Mouse (Mus musculus) midbrain, embryonic 14.5 days (tissue): ENCODE data around the gene Krt15. TPM values are rescaled to one million over a fixed set of nuclear protein-coding genes. Genes with fewer than 3 reads are reported as not detected.

ENCODE experiments used
- ATAC-seq: fragments of 200-750 bp; cut with Nextera tagmentation; 2 replicates; pipeline ENCODE4 v1.8.0; 2017; ENCODE audit warnings: moderate number of reproducible peaks, moderate library complexity; ENCODE audit not compliant: low FRiP score, low TSS enrichment
- DNase-seq: peaks from one replicate; pipeline ENCODE4 v3.0.0-alpha.2; 2015
- H3K27ac ChIP-seq: fragments of 300-500 bp; sonication (generic); replicated peaks from 2 replicates; pipeline ENCODE4 v1.5.1; 2014; ENCODE audit warnings: mild to moderate bottlenecking, low read depth, low read length, moderate library complexity
- H3K27me3 ChIP-seq: fragments of 300-500 bp; sonication (generic); 2 replicates; pipeline ENCODE4 v1.6.1; 2014; ENCODE audit warnings: low read length, control low read depth, mixed read lengths; ENCODE audit not compliant: control insufficient read depth, insufficient read depth
- H3K36me3 ChIP-seq: fragments of 300-500 bp; sonication (generic); 2 replicates; pipeline ENCODE4 v1.6.1; 2014; ENCODE audit warnings: low read length, control low read depth; ENCODE audit not compliant: control insufficient read depth, insufficient read depth
- H3K4me1 ChIP-seq: fragments of 300-500 bp; sonication (generic); 2 replicates; pipeline ENCODE4 v1.6.1; 2014; ENCODE audit warnings: mild to moderate bottlenecking, antibody characterized with exemption, low read length, control low read depth; ENCODE audit not compliant: control insufficient read depth, insufficient read depth
- H3K4me2 ChIP-seq: fragments of 300-500 bp; sonication (generic); 2 replicates; pipeline ENCODE4 v1.6.1; 2014; ENCODE audit warnings: mild to moderate bottlenecking, low read length, moderate library complexity
- H3K4me3 ChIP-seq: fragments of 300-500 bp; sonication (generic); replicated peaks from 2 replicates; pipeline ENCODE4 v1.5.1; 2014; ENCODE audit warnings: low read depth, low read length
- H3K9ac ChIP-seq: fragments of 300-500 bp; sonication (generic); replicated peaks from 2 replicates; pipeline ENCODE4 v1.6.1; 2014; ENCODE audit warnings: mild to moderate bottlenecking, low read length, moderate library complexity
- H3K9me3 ChIP-seq: fragments of 300-500 bp; sonication (generic); 2 replicates; pipeline ENCODE4 v1.6.1; 2016; ENCODE audit warnings: low read length, control low read depth, mixed read lengths; ENCODE audit not compliant: control insufficient read depth
- WGBS: fragments of 180-500 bp; shearing (Covaris S2); extraction: QIAGEN DNeasy Blood & Tissue Kit; methylation state at CpG from one replicate; pipeline ENCODE4 v1.1.7; 2014; 5-methylcytosine and 5-hydroxymethylcytosine counted together
- polyA plus RNA-seq: library from polyadenylated mRNA; unstranded; fragments of >200 nt; fragmentation: Nextera tagmentation; extraction: Ambion mirVana; gene quantifications from 2 replicates; pipeline ENCODE4 v1.2.1, GENCODE M21; 2014

Krt15 gene
- polyA plus RNA-seq, 1 experiment from 2014 or later: not detected

- no peak overlapping the region for H3K4me2 ChIP-seq
- no peak overlapping the region for H3K9ac ChIP-seq
- WGBS: 72% methylated on average over 6 of the region's 6 CpGs
- DNase-seq (no peak), ATAC-seq (no peak)
- no peaks in the 10 kb centered on the region for H3K27me3 ChIP-seq
- no peaks in the 10 kb centered on the region for H3K36me3 ChIP-seq
- H3K4me3 ChIP-seq: no peak overlapping the region
- H3K9me3 ChIP-seq: no peaks in the 10 kb centered on the region
- no peaks in the 10 kb centered on the region for H3K4me1 ChIP-seq
- H3K27ac ChIP-seq: no peak overlapping the region
Observed at GRCm38 (mm10) chr11:100157908-100158477, 22.3 kb upstream of the Krt15 start.

- no peaks in the 10 kb centered on the region for H3K27me3 ChIP-seq
- no peak for ATAC-seq
- H3K9me3 ChIP-seq: no peaks in the 10 kb centered on the region
- whole genome bisulfite sequencing: 83% methylated on average over 3 of the region's 3 CpGs
- no peaks in the 10 kb centered on the region for H3K4me1 ChIP-seq
- no peaks in the 10 kb centered on the region for H3K36me3 ChIP-seq
- no peak overlapping the region for H3K4me2 ChIP-seq
- no peak overlapping the region for H3K4me3 ChIP-seq
- H3K9ac ChIP-seq: no peak overlapping the region
- no peak for DNase-seq
- H3K27ac ChIP-seq: no peak overlapping the region
Observed at GRCm38 (mm10) chr11:100157331-100157730, 21.6 kb upstream of the Krt15 start.

- no peak for DNase-seq
- H3K4me2 ChIP-seq: no peak overlapping the region
- WGBS: 76% methylated on average over 8 of the region's 8 CpGs
Observed at GRCm38 (mm10) chr11:100155497-100156255, 19.9 kb upstream of the Krt15 start.

GRCm38 (mm10) chr11:100148615-100149330 is 13.0 kb upstream of the Krt15 start, which contains the start of gene Krt19:
TSS of gene Krt19 (minus strand) at chr11:100148665.
- ATAC-seq (no peak), DNase-seq (peak; percentile 23)
- H3K4me1 ChIP-seq: 0 out of 2 replicates have a peak, but pooled peaks cover 5% of the 10 kb centered on the region
- no peaks in the 10 kb centered on the region for H3K9me3 ChIP-seq
- no peak within 1 kb of the TSS for H3K9ac ChIP-seq
- peaks cover 15% of the 10 kb centered on the region for H3K27me3 ChIP-seq
- WGBS: 41% methylated on average over 9 of the region's 9 CpGs
- no peaks in the 10 kb centered on the region for H3K36me3 ChIP-seq
- H3K4me3 ChIP-seq: no peak within 1 kb of the TSS
- no peak within 1 kb of the TSS for H3K27ac ChIP-seq
- H3K4me2 ChIP-seq: no peak within 1 kb of the TSS

More at GRCm38 (mm10) chr11:100155497-100156255, 19.9 kb upstream of the Krt15 start:
- no peak for ATAC-seq
- no peaks in the 10 kb centered on the region for H3K9me3 ChIP-seq
- H3K36me3 ChIP-seq: no peaks in the 10 kb centered on the region
- no peak overlapping the region for H3K4me3 ChIP-seq
- H3K4me1 ChIP-seq: no peaks in the 10 kb centered on the region
- no peak overlapping the region for H3K27ac ChIP-seq
- no peak overlapping the region for H3K9ac ChIP-seq
- H3K27me3 ChIP-seq: no peaks in the 10 kb centered on the region

GRCm38 (mm10) chr11:100147566-100148353 is 12.0 kb upstream of the Krt15 start:
- Histone ChIP-seq H3K36me3 (no peaks in the 10 kb centered on the region), H3K27me3 (peaks cover 15% of the 10 kb centered on the region), H3K4me1 (0 out of 2 replicates have a peak, but pooled peaks cover 5% of the 10 kb centered on the region), H3K9me3 (no peaks in the 10 kb centered on the region), H3K4me2 (no peak overlapping the region), H3K9ac (no peak overlapping the region), H3K4me3 (no peak overlapping the region), H3K27ac (no peak overlapping the region)
- ATAC-seq: no peak
- DNase-seq: no peak
- WGBS: 85% methylated on average over 5 of the region's 5 CpGs

DNA sequence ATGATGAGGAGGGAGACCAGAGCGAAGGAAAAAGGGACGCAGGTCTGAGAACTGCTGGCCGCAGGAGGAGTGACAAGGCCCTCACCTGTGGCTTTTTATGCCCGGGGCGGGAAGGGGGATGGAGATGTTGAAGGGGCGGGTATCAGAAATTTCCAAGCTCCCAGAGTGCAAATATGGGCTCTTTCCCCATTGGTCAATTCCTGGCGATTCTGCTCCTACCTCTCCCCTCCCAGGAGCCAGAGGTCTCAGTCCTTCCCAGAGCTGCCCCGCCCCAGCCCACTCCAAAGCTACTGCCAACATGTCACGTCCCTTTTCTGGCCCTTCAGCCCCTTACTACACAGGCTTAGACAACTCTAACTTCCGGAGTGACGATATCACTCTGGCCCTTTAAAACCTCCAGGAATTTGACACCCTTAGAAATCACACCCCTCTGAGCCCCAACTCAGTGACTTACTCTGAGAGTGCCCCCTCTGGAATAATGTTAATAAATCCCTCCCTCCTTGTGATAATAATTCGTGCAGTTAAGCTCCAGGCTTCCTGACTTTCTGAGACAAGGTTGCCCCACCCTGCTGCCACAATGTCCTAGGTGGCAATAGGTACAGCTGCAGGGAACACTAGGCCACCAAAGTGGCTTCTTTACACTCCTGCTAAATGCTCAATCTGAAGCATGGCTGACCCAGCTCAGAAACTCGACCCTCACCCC is 10.3 kb upstream of the Krt15 start:
- no peaks in the 10 kb centered on the region for H3K9me3 ChIP-seq
- WGBS: 4% methylated on average over 13 of the region's 13 CpGs
- no peak for DNase-seq
- peak overlapping the region; percentile 47 for H3K4me2 ChIP-seq
- peak overlapping the region; percentile 20 for H3K4me3 ChIP-seq
- H3K36me3 ChIP-seq: no peaks in the 10 kb centered on the region
- 0 out of 2 replicates have a peak, but pooled peaks cover 5% of the 10 kb centered on the region for H3K4me1 ChIP-seq
- H3K9ac ChIP-seq: no peak overlapping the region
- H3K27me3 ChIP-seq: peaks cover 15% of the 10 kb centered on the region
- no peak for ATAC-seq
- no peak overlapping the region for H3K27ac ChIP-seq

DNA sequence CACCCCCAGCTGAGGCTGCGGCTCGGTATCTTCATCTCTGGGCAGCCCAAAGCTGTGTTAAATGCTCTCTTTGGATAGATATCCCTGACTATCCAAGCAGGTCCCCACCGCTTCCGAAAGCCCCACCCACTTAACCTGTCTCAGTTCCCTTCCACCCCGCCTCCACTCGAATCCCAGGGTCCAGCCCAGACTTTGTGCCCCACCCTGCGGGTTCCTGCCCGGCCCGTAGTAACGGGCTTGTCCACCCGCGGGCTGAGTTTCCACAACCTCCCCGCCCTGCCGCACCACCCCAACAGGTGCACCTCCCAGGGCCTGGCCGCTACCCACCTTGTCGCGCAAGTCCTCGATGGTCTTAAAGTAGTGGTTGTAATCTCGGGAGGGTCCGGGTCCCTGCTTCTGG is 9.4 kb upstream of the Krt15 start:
- H3K9ac ChIP-seq: no peak overlapping the region
- ATAC-seq (no peak), DNase-seq (no peak)
- H3K36me3 ChIP-seq: no peaks in the 10 kb centered on the region
- H3K4me2 ChIP-seq: peak overlapping the region; percentile 47
- H3K9me3 ChIP-seq: no peaks in the 10 kb centered on the region
- peak overlapping the region; percentile 20 for H3K4me3 ChIP-seq
- no peak overlapping the region for H3K27ac ChIP-seq
- WGBS: under 1% methylated on average over 20 of the region's 20 CpGs
- peaks cover 15% of the 10 kb centered on the region for H3K27me3 ChIP-seq
- H3K4me1 ChIP-seq: 0 out of 2 replicates have a peak, but pooled peaks cover 5% of the 10 kb centered on the region

DNA sequence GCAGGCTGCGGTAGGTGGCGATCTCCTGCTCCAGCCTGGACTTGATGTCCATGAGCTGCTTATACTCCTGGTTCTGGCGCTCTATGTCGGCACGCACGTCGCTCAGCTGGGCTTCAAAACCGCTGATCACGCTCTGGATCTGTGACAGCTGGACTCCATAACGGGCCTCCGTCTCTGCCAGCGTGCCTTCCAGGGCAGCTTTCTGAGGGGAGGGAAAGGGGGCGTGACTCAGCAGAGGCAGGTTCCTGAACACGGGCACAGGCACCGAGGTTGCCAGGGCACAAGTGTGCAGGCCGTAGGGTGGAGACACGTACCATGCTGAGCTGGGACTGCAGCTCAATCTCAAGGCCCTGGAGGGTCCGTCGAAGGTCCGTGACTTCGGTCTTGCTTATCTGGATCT is 5.2 kb upstream of the Krt15 start:
- H3K27ac ChIP-seq: no peak overlapping the region
- ATAC-seq (no peak), DNase-seq (no peak)
- WGBS: 91% methylated on average over 21 of the region's 21 CpGs
- no peak overlapping the region for H3K4me2 ChIP-seq
- no peak overlapping the region for H3K4me3 ChIP-seq
- no peaks in the 10 kb centered on the region for H3K36me3 ChIP-seq
- no peak overlapping the region for H3K9ac ChIP-seq
- H3K27me3 ChIP-seq: peaks cover 14% of the 10 kb centered on the region; the same call in 1 of the 2 replicates
- H3K9me3 ChIP-seq: no peaks in the 10 kb centered on the region
- peaks cover 21% of the 10 kb centered on the region; the same call in 1 of the 2 replicates for H3K4me1 ChIP-seq
